Mouse (Mus musculus) CH12.LX (cell line): Measurements from ENCODE around the gene Kcnma1. TPM values are rescaled to one million over a fixed set of nuclear protein-coding genes. Genes with fewer than 3 reads are reported as not detected.

Source experiments
- DNase-seq: peaks from one replicate; pipeline ENCODE4 v3.0.0-alpha.2; 2013; ENCODE audit errors: extremely low read depth
- H3K27ac ChIP-seq: 2 replicates; pipeline ENCODE4 v1.5.1; 2012; ENCODE audit warnings: low read depth, mild to moderate bottlenecking, control low read depth, moderate library complexity; ENCODE audit not compliant: insufficient read depth
- H3K27me3 ChIP-seq: replicated peaks from 2 replicates; pipeline ENCODE3; 2012; ENCODE audit warnings: inconsistent platforms
- H3K36me3 ChIP-seq, 2 experiments: replicated peaks in 1 of 2; 2 replicates each; pipeline versions ENCODE3 to v1.6.1; 2012; ENCODE audit warnings: inconsistent platforms in 1 of 2, low read length in 1 of 2, mild to moderate bottlenecking in 1 of 2, mixed read lengths in 1 of 2, moderate library complexity in 1 of 2; ENCODE audit not compliant: control insufficient read depth in 1 of 2, insufficient read depth in 1 of 2
- H3K4me1 ChIP-seq, 2 experiments: 2 replicates each; pipeline ENCODE4 v1.6.1; 2012; ENCODE audit warnings: inconsistent platforms in 1 of 2, moderate library complexity in 1 of 2; ENCODE audit not compliant: insufficient read depth in 2 of 2, control insufficient read depth in 1 of 2
- H3K4me2 ChIP-seq: 2 replicates; pipeline ENCODE4 v1.6.1; 2012; ENCODE audit warnings: low read depth, mild to moderate bottlenecking, control low read depth; ENCODE audit not compliant: poor library complexity, insufficient read depth, severe bottlenecking
- H3K4me3 ChIP-seq, 3 experiments: fragments of 150-350 bp in 1 of 3; sonication (generic) in 1 of 3; replicated peaks in 1 of 3; 2 replicates each; pipeline versions ENCODE3 to v1.5.1; 2011 to 2012; ENCODE audit warnings: low read depth in 2 of 3, low read length in 2 of 3, mild to moderate bottlenecking in 2 of 3, moderate library complexity in 2 of 3, control low read depth in 1 of 3, improper control_type of control experiment in 1 of 3, inconsistent platforms in 1 of 3, mixed read lengths in 1 of 3; ENCODE audit not compliant: poor library complexity in 1 of 3
- H3K79me2 ChIP-seq: replicated peaks from 2 replicates; pipeline ENCODE4 v1.6.1; 2012; ENCODE audit warnings: mild to moderate bottlenecking, moderate library complexity; ENCODE audit not compliant: control insufficient read depth, poor library complexity, insufficient read depth, severe bottlenecking; ENCODE audit errors: extremely low read depth
- H3K9ac ChIP-seq: 2 replicates; pipeline ENCODE4 v1.6.1; 2012; ENCODE audit warnings: low read depth, mild to moderate bottlenecking, control low read depth, moderate library complexity; ENCODE audit not compliant: insufficient read depth
- H3K9me3 ChIP-seq: replicated peaks from 2 replicates; pipeline ENCODE3; 2012; ENCODE audit warnings: low read length, inconsistent platforms, mixed read lengths
- BHLHE40 ChIP-seq: IDR thresholded peaks from 2 replicates; pipeline ENCODE4 v1.6.1; 2011; ENCODE audit warnings: mild to moderate bottlenecking, low read depth, low read length, improper control_type of control experiment
- CTCF ChIP-seq, 2 experiments: IDR thresholded peaks in 1 of 2; conservative IDR thresholded peaks in 1 of 2; 2 replicates each; pipeline ENCODE4 v1.5.1; 2011 to 2012; ENCODE audit warnings: low read depth in 2 of 2, low read length in 2 of 2, improper control_type of control experiment in 1 of 2, inconsistent platforms in 1 of 2, mild to moderate bottlenecking in 1 of 2, moderate library complexity in 1 of 2
- ELF1 ChIP-seq: IDR thresholded peaks from 2 replicates; pipeline ENCODE4 v1.6.1; 2014; ENCODE audit warnings: low read depth, mild to moderate bottlenecking, inconsistent platforms, low read length, improper control_type of control experiment
- EP300 ChIP-seq: IDR thresholded peaks from 2 replicates; pipeline ENCODE4 v1.6.1; 2011; ENCODE audit warnings: low read length, improper control_type of control experiment
- HCFC1 ChIP-seq: IDR thresholded peaks from 2 replicates; pipeline ENCODE4 v1.6.1; 2012; ENCODE audit warnings: low read depth, mild to moderate bottlenecking, inconsistent platforms, low read length, improper control_type of control experiment
- IRF4 ChIP-seq: IDR thresholded peaks from 2 replicates; pipeline ENCODE4 v1.6.1; 2014; ENCODE audit warnings: low read depth, mild to moderate bottlenecking, inconsistent platforms, low read length, improper control_type of control experiment
- JUN ChIP-seq: IDR thresholded peaks from 2 replicates; pipeline ENCODE4 v1.6.1; 2011; ENCODE audit warnings: low read depth, mild to moderate bottlenecking, low read length, improper control_type of control experiment, moderate library complexity; ENCODE audit not compliant: insufficient read depth
- MAFK ChIP-seq: IDR thresholded peaks from 2 replicates; pipeline ENCODE4 v1.6.1; 2011; ENCODE audit warnings: low read length, improper control_type of control experiment; ENCODE audit not compliant: insufficient replicate concordance
- MAZ ChIP-seq: IDR thresholded peaks from 2 replicates; pipeline ENCODE4 v1.6.1; 2012; ENCODE audit warnings: low read depth, mild to moderate bottlenecking, inconsistent platforms, low read length, improper control_type of control experiment, moderate library complexity
- MEF2A ChIP-seq: IDR thresholded peaks from 2 replicates; pipeline ENCODE4 v1.6.1; 2014; ENCODE audit warnings: low read depth, mild to moderate bottlenecking, inconsistent platforms, low read length, improper control_type of control experiment, borderline replicate concordance
- MYC ChIP-seq: IDR thresholded peaks from 2 replicates; pipeline ENCODE4 v1.6.1; 2011; ENCODE audit warnings: low read depth, mild to moderate bottlenecking, improper control_type of control experiment, low read length
- NELFE ChIP-seq: IDR thresholded peaks from 2 replicates; pipeline ENCODE4 v1.6.1; 2011; ENCODE audit warnings: low read depth, low read length, improper control_type of control experiment
- NRF1 ChIP-seq: IDR thresholded peaks from 2 replicates; pipeline ENCODE4 v1.6.1; 2014; ENCODE audit warnings: low read depth, mild to moderate bottlenecking, inconsistent platforms, low read length, improper control_type of control experiment, moderate library complexity
- PAX5 ChIP-seq: IDR thresholded peaks from 2 replicates; pipeline ENCODE4 v1.6.1; 2012; ENCODE audit warnings: low read length, inconsistent platforms, mixed read lengths
- POLR2A ChIP-seq: IDR thresholded peaks from 2 replicates; pipeline ENCODE4 v1.6.1; 2011; ENCODE audit warnings: low read depth, mild to moderate bottlenecking, improper control_type of control experiment, low read length
- POLR2AphosphoS2 ChIP-seq: IDR thresholded peaks from 2 replicates; pipeline ENCODE4 v1.6.1; 2011; ENCODE audit warnings: low read depth, low read length, improper control_type of control experiment
- SMC3 ChIP-seq: IDR thresholded peaks from 2 replicates; pipeline ENCODE4 v1.6.1; 2011; ENCODE audit warnings: low read depth, low read length, improper control_type of control experiment
- TCF12 ChIP-seq: IDR thresholded peaks from 2 replicates; pipeline ENCODE4 v1.6.1; 2014; ENCODE audit warnings: low read depth, mild to moderate bottlenecking, inconsistent platforms, low read length, improper control_type of control experiment
- UBTF ChIP-seq: IDR thresholded peaks from 2 replicates; pipeline ENCODE4 v1.6.1; 2012; ENCODE audit warnings: low read depth, mild to moderate bottlenecking, inconsistent platforms, low read length, improper control_type of control experiment, moderate library complexity
- USF1 ChIP-seq: IDR thresholded peaks from 2 replicates; pipeline ENCODE4 v1.6.1; 2014; ENCODE audit warnings: low read depth, mild to moderate bottlenecking, inconsistent platforms, low read length, improper control_type of control experiment
- ZKSCAN1 ChIP-seq: IDR thresholded peaks from 2 replicates; pipeline ENCODE4 v1.6.1; 2012; ENCODE audit warnings: low read depth, inconsistent platforms, low read length, improper control_type of control experiment, borderline replicate concordance
- ZMIZ1 ChIP-seq: IDR thresholded peaks from 2 replicates; pipeline ENCODE4 v1.6.1; 2012; ENCODE audit warnings: low read depth, mild to moderate bottlenecking, inconsistent platforms, low read length, improper control_type of control experiment
- ZNF384 ChIP-seq: IDR thresholded peaks from 2 replicates; pipeline ENCODE4 v1.6.1; 2012; ENCODE audit warnings: low read depth, low read length, improper control_type of control experiment, inconsistent platforms
- dilution Hi-C: fragments of 300-500 bp; cut with MboI; formaldehyde crosslinking; loops from 2 replicates; pipeline ENCODE4 v1.14.3; 2020; ENCODE audit warnings: low sequenced_read_pairs; ENCODE audit not compliant: extremely low pct_unique_long_range_greater_than_20kb, extremely low pct_ligation_motif_present
- in situ Hi-C: fragments of 300-500 bp; cut with MboI; formaldehyde crosslinking; loops from 3 replicates; pipeline ENCODE4 v1.14.3; 2019; ENCODE audit warnings: low sequenced_read_pairs, low pct_ligation_motif_present, low pct_unique_long_range_greater_than_20kb, mixed read lengths
- polyA plus RNA-seq: library from polyadenylated mRNA; unstranded; fragments of >175 nt; gene quantifications from 2 replicates; pipeline ENCODE4 v1.2.1, GENCODE M21; 2012; ENCODE audit warnings: low read depth; ENCODE audit not compliant: insufficient read length
- total RNA-seq, 2 experiments: library from RNA; depleted of rRNA; stranded (reverse); fragments of 300-350 nt in 1 of 2; fragments of >200 nt in 1 of 2; gene quantifications; 2 replicates each; pipeline ENCODE4 v1.2.3; 2012 to 2014

Gene Kcnma1
- total and polyA plus RNA-seq, 3 experiments: 0.10 to 0.17 (median 0.12) TPM

GRCm38 (mm10) chr14:23848529-23849141 lies 165.7 kb downstream of the Kcnma1 start:
- in situ Hi-C loops: no loop called here
- Histone ChIP-seq H3K9me3 (no peaks in the 10 kb centered on the region), H3K9ac (no peak overlapping the region), H3K4me1 (no peaks in the 10 kb centered on the region), H3K4me2 (no peak overlapping the region), H3K27me3 (peaks cover 3% of the 10 kb centered on the region), H3K4me3 (no peak overlapping the region), H3K27ac (no peak overlapping the region), H3K79me2 (no peaks in the 10 kb centered on the region), H3K36me3 (no peaks in the 10 kb centered on the region)
- TF ChIP-seq HCFC1 (no peak), MAFK (no peak), ZMIZ1 (no peak), NELFE (no peak), MEF2A (no peak), NRF1 (no peak), ZNF384 (no peak), USF1 (no peak), JUN (no peak), EP300 (no peak), UBTF (no peak), CTCF (conservative IDR thresholded peaks at IDR 0.05 in 1 of 2, IDR thresholded peaks at IDR 0.05 in 1 of 2; ENCODE audit: low read depth in 2 of 2, low read length in 2 of 2) (no peak), MAZ (no peak), SMC3 (no peak), MYC (no peak), POLR2A (no peak)
- dilution Hi-C loops: no loop called here
- no peak for DNase-seq

- Histone ChIP-seq H3K4me1 (no peaks in the 10 kb centered on the region), H3K27ac (no peak overlapping the region), H3K4me3 (no peak overlapping the region), H3K79me2 (no peaks in the 10 kb centered on the region), H3K9me3 (no peaks in the 10 kb centered on the region), H3K36me3 (no peaks in the 10 kb centered on the region), H3K9ac (no peak overlapping the region), H3K4me2 (no peak overlapping the region), H3K27me3 (peaks cover 3% of the 10 kb centered on the region)
- DNase-seq: no peak
- no peak for TF ChIP-seq BHLHE40
- no peak for TF ChIP-seq SMC3
- TF ChIP-seq POLR2AphosphoS2: no peak
- no peak for TF ChIP-seq IRF4
- TF ChIP-seq ZKSCAN1: no peak
- no peak for TF ChIP-seq PAX5
- TF ChIP-seq MEF2A: no peak
- TF ChIP-seq USF1: no peak
- no peak for TF ChIP-seq HCFC1
- no peak for TF ChIP-seq TCF12
- no peak for TF ChIP-seq ELF1
- in situ Hi-C loops: no loop called here
- dilution Hi-C loops: no loop called here
Observed at GRCm38 (mm10) chr14:23846706-23847105, 167.6 kb downstream of the Kcnma1 start.
